Mouse (Mus musculus) left cerebral cortex, adult 18-20 months (tissue): ENCODE measurements around the gene Sec24d. TPM values are rescaled to one million over a fixed set of nuclear protein-coding genes. Genes with fewer than 3 reads are reported as not detected.

Experiments used
- DNase-seq, 2 experiments: peaks; one replicate each; pipeline ENCODE4 v3.0.0; 2021 to 2022; ENCODE audit warnings: low spot score in 2 of 2, mixed read lengths in 1 of 2
- total RNA-seq, 2 experiments: library from RNA; stranded (reverse); gene quantifications; 2 replicates each; pipeline ENCODE4 v1.2.3; 2021

Sec24d gene
- total RNA-seq, 2 experiments from 2014 or later: 12.6 to 13.2 TPM

DNA sequence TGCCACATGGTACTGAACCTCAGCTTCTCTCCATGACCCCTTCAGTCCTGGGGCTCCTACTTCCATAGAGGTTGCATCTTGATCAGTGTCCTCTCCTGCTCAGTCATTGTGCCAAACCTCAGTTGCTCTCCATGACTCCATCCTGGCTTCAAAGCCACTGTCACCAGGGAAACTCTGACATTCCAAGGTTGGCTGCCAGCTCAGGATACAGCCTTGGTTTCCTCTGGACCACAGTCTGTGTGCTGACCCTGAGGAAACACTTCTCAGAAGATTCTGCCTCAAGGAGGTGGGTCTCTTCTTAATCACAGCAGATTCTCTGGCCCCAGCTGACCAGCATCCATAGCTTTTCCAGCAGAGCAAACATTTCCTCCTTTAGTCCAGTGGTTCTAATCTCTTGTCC, 24.4 kb downstream of the Sec24d start:
- no peak for DNase-seq

DNA sequence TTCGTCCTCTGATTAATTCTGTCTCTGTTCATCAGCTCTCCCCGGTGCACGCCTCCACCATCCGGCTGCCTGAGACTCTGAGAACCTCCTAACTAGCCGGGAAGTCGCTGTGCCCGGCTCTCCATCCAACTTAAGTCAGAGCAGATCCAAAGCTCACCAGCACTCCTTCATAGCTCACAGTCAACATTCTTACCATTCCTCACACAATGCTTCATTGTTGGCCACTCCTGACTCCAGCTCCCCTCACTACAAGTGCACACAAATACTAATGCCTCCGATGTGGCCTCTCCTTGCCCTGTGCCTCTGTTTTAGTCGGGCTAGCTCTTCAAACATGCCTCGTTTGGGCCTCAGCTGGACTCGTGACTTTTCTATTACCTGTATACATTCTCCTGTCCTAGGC, 29.4 kb downstream of the Sec24d start:
- DNase-seq: no peak

DNA sequence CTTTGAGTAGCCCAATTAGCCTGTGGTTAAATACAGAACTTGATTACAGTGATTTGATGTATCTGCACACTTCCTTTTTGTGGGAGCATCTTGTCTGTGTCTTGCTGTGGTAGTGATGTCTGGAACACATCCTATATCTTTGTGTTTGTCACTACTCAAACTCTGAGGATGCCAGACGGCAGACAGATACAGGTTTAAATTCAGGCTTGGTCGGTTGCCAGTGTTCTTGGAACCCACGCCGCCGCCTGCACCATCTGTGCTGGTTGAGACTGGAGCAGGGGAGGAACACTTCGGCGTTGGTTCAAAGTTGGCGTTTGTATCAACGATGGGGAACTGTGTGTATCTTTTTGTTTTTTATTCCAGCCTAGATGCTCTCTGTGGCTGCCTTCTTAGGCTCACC, 31.0 kb downstream of the Sec24d start:
- DNase-seq: peak; percentile 90 to 95

DNA sequence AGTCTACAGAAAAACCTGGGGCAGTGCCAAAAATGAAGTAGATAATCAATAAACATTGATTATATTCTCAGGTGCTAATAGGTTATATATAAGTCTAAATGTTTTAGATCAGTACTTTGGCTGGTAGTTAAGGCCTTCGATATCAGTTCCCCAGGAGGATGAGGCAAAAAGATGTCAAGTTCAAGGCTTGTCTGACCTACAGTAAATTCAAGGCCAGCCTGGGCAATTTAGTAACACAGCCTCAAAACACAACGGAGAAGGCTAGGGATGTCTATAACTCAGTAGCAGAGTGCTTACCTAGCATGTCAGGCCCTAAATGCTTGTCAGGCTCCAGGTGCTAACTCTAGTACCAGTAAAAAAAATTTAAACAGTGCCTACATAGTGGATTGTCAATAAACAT, 34.3 kb downstream of the Sec24d start:
- no peak for DNase-seq

DNA sequence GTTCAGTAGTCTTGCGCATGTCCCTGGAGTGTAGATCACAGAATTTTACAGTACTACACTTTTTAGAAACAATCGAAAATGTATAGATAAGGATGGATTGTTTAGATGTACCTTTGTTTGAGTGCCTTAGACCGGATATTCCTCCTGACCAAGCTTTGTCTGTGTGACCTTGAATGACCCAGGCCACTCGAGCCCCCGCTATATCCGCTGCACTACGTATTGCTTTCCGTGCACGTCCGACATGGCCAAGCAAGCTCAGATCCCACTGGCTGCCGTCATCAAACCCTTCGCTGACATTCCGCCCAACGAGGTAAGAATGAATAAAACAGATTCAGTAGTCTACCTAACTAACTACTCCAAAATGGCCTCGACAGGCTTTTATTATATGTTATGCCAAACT, 38.4 kb downstream of the Sec24d start:
- no peak for DNase-seq

DNA sequence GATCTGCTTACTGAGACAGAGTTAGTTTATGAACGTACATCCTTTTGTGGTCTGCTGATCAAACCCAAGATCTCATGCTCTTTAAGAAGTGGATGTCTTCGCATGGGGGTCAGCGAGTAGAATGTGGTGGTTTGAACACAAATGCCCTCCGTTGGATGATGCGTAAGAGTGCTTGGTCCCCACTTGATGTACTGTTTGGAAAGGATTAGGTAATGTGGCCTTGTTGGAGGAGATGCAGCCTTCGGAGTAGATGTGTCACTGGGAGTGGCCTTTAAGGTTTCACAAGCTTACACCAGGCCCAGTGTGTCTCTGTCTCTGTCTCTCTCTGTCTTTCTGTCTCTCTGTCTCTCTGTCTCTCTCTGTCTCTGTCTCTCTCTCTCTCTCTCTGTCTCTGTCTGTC, 40.2 kb downstream of the Sec24d start:
- no peak for DNase-seq

DNA sequence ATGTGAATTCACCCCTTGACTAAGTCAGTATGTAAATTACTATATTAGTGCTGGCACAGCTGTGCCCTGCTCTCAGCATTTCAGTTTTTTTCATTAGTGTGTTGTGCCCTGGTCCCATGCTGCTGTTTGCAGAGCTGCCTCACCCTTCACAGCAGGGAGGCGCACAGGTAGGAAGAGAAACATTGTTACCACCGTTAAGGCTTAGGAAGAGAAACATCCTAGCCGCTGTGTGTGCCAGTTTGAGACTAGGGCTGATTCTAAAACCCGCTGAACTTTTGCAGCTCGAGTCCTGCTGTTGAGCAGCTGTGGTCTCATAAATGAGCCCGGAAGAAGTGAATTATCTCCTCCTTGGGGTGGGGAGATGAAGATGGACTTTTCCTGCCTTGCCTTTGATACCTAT, 41.9 kb downstream of the Sec24d start:
- no peak for DNase-seq

DNA sequence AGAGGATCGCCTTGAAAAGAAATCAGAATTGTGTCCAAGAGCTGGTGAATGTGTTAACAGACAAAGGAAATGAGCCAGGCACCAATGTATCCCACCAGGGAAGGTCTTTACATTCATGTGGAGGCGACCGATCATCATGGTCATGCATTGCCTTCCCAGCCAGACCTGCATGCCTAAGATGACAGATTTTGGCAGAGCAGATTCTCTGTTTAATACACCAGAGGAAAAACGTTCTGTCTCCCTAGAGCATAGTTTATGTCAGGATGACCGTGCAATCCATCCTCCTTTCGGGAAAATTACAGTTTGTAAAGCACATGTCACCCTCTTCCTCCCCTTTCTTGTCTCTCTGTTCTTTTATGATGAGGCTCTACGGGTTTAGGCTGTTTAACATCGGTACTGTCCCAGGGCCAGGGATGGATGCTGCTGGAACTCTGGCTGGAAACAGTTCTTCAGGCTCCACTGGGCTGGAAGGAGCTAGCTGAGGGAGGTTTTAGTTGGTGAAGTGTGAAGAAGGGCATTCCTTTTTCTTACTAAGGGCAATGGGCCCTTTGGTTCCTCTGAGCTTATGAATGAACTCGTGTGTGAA, 45.3 kb downstream of the Sec24d start:
- DNase-seq: no peak

DNA sequence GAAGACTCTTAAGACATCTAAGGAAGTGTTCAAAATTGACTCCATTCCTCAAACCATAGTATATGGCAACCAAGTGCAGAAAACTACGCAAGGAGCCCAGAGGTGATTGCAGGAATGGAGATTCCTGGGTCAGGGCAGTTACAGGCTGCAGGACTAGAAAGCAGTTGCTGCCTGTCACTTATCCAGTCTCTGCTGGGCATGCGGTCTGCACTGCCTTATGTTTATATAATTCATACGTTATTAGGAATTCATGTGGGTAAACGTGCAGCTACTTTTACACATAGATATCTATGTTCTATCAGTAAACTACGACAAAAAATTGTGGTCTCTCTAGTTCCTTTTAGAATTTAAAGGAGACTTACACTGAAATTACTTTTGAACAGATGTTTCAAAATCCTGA, 46.2 kb downstream of the Sec24d start:
- no peak for DNase-seq

DNA sequence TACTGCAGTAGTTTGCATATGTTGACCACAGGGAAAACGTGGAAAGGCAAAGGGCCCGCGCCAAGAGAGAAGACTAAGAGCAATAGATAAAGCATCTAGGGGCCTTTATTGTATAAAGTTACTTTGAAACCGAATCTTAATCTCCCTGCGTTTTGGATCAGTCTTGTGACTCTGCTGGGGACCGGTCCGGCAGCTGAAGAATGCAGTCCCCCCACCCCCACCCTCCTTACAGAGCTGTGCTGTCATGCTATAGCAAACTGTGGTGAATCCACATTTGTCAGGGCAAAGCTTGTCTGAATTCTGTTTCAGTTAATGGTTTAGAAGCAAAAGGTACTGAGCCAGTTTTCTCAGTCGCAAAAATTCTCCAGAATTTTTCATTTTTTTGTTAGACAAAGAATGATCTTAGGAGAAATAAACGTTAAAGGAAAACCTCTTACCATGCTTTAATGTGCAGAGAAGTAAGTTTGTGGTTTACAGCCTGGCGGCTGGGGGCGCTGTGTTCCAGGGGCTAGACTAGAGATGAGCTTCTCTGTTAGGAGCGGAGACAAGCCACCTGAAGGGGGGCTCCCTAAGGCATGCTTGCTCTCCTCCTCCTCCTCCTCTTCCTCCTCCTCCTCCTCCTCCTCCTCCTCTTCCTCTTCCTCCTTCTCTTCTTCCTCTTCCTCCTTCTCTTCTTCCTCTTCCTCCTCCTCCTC, 46.8 kb downstream of the Sec24d start:
- DNase-seq: no peak

DNA sequence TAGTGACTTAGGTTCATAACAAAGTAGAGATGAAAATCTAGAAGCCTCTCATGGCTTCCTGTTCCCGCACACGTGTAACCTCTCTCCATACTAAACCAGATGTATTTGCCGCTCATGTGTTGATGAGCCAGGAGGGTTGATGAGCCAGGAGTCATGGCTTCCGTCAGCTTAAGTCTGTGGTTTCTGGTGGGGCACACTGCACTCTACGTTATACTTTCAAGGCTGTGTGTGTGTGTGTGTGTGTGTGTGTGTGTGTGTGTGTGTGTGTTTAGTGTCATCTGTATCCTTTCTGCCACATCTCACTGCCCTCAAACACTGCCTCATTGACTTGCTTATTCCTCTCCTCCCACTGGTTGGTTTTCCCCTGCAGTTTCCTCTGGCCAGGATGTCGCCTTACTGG, 48.8 kb downstream of the Sec24d start:
- DNase-seq: no peak

DNA sequence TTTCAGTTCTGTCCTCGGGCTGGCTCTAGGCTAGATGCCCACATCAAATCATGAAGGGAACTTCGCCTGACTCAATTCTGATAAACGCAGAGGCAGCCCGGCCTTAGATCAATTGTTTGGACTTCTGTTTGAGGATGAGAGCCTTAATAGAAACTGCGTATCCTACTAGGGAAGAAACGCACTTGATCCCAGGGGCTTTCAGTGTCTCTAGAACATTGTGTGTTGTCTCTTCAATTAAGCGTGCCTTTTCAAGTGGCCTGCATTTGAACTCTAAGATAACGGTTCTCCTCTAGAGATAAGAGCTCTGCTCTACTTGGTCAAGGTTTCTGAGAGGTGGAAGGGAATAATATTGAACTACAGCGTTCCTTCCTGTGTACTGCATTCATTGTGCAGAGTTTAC, 49.8 kb downstream of the Sec24d start:
- DNase-seq: no peak

DNA sequence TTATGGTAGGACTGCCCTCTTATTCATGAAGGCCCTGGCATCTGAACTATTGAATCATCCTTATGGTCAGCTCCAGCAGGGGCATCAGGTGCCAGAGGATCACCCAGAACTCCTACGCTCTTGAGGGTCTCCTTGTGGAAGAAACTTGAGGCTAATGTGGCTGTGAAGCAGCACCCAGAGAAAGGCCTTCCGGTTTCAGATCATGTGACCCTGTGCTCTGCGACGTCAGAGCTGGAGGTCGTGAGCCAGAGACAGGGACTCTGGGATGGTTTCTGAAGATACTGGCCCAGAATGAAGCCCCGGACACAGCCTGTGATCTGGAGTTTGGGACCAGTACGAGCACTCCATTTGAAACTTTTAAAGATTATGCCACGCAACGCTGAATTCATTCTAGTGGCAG, 53.1 kb downstream of the Sec24d start:
- no peak for DNase-seq

DNA sequence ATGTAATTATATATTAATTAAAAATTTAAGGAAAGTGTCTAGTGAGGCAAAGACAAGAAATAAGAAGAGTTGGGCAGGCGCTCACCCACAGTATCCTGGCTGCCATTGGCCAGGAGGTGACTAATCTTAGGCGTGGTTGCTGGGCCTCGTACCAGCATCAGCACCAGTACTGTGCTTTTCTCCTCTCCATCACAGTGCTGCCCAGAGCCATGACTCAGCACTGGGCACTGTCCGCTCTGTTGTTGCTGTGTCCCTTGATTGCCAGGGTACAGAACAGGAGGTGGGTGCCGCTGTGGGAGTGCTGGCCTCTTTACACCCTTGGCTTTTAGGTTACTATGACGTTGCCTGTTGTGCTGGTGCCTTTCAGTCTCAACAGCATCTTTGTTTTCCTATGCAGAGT, 54.4 kb downstream of the Sec24d start:
- DNase-seq: peak; percentile 20 to 26

DNA sequence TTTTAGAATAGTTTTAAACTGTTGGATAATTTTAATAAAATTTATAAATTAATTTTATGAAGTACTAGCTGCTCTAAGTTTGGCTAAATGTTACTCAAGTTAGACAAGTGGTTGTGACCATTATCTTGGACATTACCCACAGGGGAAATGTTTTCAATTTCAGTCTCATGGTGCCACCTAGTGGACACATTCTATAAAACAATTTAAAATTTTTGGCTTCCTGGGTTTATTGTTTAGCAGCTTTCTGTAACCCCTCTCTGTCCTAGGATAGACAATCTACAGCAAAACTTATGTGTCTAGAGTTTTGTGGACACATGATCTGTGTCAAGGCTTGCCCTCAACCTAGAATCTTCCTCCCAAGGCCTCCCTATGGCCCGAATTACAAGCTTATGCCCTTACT, 54.9 kb downstream of the Sec24d start:
- peak; percentile 6 to 21 for DNase-seq

DNA sequence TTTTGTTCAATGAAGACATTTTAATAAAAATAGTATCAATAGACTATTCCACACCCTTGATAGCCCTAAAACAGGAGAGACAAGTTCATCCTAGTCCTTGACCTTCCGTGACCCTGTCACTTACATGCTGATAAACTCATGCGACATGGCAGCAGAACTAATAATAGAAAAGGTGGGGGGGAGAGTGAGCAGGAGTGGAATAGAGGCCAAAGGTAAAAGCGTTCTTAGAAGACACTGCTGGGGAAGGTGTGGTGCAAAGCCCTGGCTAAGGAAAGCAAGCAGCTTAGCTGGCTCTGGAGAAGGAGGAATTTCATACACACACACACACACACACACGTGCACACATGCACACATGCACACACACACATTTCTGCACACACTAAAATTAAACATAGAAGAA, 57.1 kb downstream of the Sec24d start:
- no peak for DNase-seq

DNA sequence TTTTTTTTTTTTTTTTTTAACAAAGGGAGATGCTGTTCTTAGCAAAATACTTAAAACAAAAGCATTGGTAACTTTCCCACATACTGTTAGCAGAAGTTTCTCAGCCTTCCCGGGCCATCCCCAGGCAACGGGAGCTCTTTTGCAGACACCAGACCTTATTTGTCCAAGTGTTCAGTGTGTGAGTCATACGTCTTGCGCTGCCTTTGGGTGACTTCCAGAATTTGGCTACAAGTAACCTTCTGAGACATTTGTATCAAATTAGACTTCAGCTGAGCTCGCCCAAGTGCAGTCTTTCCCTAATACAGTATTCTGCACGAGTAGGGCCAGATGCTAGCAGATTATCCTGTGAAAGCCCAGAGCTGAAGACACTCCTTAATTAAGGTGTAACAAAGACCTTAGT, 62.0 kb downstream of the Sec24d start:
- DNase-seq: no peak

DNA sequence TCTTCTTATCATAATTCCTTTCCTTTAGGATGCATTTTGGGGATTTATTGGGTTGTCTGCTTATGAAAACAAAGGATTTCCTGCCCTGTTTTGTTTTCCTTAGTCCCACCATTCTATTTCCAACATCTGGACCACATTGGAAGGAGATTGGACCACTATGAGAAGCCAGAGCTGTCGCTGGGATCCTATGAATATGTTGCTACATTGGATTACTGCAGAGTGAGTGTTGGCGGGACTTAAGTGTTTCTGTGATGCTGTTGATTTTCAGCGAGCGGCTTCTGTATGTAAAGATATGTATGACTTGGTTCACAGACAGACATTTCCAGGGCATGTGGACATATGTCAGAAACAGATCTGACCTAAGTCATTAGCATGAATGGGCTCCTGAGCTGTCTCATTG, 63.0 kb downstream of the Sec24d start:
- no peak for DNase-seq

DNA sequence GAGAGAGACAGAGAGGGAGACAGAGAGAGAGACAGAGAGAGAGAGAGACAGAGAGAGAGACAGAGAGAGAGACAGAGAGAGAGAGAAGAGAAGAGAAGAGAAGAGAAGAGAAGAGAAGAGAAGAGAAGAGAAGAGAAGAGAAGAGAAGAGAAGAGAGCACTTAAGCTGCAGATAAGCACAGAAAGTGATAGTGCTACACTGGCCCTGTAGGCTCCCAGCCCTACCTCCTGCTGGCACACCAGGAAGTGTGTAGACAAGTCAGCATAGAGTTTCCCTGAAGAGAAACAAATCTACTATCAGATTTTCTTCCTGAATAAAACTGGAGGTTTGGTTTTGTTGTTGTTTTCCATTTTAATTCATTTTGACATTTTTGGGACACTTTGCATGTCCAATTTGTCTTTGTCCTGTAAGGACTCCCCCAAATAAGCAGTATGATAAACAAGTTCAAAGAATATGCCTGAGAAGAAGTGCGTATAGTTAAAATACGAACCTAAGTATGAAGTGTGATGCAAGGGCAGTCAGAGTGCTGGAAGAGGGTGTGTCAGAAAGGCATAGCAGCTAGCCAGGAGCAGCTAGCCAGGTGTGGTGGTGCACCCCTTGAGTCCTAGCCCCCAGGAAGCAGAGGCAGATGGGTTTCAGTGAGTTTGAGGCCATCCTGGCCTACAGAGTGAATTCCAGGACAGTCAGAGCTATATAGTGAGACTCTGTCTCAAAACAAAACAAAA, 65.2 kb downstream of the Sec24d start:
- no peak for DNase-seq

DNA sequence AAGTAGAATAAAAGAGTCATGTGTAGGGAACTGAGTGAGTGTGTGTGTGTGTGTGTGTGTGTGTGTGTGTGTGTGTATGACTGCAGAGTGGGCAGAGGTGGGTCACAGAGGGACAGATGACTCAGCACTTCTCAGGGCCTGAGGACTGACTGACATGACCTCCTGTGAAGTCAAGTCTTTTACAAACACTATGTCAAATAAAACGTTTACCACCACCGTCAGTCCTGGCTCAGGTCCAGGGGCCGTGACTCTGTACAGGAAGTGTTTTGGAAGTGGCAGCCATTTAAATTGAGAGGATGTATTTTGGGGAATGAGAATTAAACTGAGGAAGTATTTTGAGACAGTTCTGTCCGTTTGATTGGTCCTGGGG, 65.8 kb downstream of the Sec24d start:
- no peak for DNase-seq

DNA sequence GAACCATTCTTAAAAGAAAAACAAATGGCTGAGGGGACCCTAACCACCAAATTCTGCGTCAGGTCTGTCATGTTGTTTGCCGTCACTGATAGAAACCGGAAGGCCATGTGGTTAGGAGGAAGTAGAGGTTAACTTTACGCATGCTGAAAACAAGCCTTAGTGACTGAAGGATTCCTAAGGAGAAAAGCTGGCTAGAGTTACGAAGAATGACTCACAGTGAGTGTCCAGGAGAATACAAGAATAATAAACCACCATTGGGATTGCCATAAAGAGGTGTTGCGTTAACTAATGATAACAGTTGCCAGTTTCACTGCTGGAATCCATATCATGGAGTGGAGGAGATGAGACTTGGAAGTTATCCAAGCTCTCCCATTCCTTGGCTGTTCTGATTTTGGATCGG, 67.7 kb downstream of the Sec24d start:
- DNase-seq: no peak

DNA sequence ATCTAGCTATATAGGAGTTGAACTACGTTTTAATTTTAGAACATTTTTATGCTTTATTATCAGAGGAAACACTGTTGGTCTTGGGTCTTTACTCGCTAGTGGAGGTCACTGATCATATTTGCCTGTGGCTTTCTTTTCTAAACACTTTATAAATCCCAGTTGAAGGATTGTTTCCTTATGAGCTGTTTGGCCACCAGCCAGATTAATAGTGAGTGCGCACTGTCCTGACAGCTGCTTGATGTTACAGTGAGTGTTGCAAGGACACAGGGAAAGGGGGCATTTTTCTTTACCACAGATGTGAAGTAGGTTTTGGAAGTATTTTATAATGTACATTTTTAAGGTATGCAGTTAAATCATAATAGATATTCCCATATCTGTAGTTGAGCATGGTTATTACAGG, 68.2 kb downstream of the Sec24d start:
- no peak for DNase-seq

DNA sequence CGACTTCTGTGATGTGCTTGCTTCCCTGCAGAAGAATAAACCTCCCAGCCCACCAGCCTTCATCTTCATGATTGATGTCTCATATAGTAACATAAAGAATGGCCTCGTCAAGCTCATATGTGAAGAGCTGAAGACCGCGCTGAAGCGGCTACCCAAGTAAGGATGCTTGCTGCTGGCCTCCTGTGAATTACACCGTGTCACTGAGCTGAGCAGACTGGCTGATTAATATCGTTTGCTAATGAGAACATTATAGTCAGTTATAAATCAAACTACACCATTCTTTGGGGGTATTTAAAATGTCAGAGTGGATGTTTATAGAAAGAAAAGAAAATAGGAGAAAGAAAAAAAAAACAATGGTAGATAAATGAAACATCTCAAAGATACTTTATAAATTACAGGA, 69.2 kb downstream of the Sec24d start:
- DNase-seq: no peak
